Mouse (Mus musculus) adipocyte (in vitro differentiated cells): ENCODE results near the gene Slc22a15.

Experiments used
- DNase-seq: peaks from one replicate; pipeline ENCODE4 v3.0.0-alpha.2; 2016; ENCODE audit warnings: low spot score

The Slc22a15 gene

GRCm38 (mm10) chr3:101916525-101916924 lies 7.7 kb downstream of the Slc22a15 start:
- DNase-seq: no peak

- no peak for DNase-seq
These were observed 9.0 kb downstream of the Slc22a15 start for GRCm38 (mm10) chr3:101915048-101915801.

DNA sequence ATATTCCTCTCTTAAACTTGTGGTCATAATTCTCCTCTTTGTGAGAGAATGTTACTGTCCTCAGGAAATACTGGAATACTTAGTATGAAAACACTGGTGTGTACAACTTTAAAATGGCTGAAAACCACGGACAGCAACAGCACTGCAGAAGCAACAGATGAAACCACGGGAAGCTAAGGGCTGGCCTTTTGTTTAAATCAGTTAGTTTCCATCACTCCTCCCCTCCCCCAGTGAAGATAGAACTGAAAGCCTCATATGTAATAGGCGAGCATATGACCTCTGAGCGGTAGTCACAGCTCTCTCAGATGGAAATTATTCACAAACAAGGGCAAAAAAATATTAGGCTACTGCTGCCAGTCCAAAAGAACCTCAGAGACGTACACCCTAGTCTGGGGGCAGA lies 10.0 kb downstream of the Slc22a15 start:
- DNase-seq: no peak

DNA sequence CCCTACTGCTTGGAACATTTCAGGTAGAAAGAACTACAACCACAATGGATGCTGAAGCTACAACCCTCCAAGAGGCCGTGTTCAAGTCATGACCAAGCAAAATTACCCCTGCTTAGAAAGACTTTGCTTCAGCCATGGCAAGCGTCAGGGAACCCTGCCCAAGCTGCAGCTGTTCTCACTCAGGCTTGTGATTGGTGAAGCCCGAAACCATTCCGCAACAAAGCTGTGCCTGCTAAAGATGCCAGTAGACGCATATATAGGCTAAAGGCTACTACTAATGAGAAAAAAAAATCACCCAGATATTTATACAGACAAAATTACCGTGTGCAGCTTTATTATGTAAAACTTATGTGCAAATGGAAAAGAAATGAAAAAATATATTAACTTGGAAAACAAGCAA lies 12.2 kb downstream of the Slc22a15 start:
- DNase-seq: no peak

GRCm38 (mm10) chr3:101907049-101907448 lies 17.2 kb downstream of the Slc22a15 start:
- no peak for DNase-seq

- no peak for DNase-seq
These were observed 19.5 kb downstream of the Slc22a15 start for GRCm38 (mm10) chr3:101904776-101905175.

DNA sequence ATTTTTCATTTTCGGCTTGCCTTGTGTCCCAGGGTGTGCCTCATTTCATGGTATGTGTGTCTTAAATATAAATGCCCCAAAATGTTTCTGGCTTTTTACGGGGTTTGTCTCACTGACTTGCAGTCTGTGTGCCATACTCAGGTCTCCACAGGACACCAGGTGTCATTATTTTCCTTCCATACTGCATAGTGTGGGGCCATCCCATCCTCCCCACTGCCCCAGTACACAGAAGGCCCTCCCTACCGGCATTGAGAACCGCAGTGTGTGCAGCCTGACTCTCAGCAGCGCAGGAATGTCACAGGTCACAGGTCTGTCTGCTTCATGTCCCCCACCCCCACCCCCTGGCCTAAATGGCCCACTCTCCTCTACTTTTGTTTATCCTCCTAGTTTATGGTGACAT lies 21.2 kb downstream of the Slc22a15 start:
- DNase-seq: no peak

GRCm38 (mm10) chr3:101902344-101902743 lies 21.9 kb downstream of the Slc22a15 start:
- no peak for DNase-seq

- DNase-seq: no peak
These were observed 26.8 kb downstream of the Slc22a15 start for GRCm38 (mm10) chr3:101897377-101897974.

DNA sequence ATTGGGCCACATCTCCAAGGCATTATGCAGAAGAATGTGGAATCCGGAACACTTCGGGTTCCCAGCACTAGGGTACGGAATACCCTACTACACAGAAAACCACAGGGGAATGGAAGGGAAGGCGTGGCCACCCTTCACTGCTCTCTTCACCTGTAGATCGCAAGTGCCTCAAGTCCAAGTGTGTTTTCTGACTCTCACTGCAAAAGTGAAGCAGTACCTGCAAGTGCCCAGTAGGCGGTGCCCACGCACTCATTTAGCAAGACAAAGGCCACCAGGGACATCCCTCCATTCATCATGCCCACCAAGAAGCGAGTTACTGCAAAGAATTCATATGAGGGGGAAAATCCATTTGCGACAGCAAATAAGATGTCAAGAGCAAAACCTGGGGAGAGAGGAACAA lies 27.4 kb downstream of the Slc22a15 start:
- DNase-seq: peak; percentile 71

DNA sequence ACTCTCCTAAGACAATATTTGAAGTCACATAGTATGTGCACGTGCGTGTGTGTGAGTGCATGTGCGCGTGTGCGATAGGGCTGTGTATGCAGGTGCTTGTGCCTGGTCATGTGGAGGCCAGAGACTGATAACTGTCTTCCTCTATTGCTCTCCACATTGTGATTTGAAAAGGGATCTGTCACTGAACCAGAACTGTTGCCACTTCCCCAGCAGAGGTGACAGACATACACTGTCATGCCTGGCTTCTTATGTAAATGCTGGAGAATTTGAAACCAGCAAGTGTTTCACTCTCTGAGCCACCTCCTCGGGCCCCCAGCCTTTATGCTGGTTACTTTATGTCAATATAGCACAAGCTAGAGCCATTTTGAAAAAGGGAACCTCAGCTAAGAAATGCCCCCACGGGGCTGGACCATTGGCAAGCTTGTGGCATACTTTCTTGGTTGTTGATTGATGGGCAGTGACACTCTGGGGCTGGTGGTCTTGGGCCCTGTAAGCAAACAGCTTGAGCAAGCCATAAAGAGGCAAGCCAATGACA lies 28.8 kb downstream of the Slc22a15 start:
- DNase-seq: no peak

GRCm38 (mm10) chr3:101885591-101885990 lies 38.7 kb downstream of the Slc22a15 start:
- no peak for DNase-seq

- DNase-seq: no peak
These were observed 39.2 kb downstream of the Slc22a15 start for GRCm38 (mm10) chr3:101885041-101885440.

DNA sequence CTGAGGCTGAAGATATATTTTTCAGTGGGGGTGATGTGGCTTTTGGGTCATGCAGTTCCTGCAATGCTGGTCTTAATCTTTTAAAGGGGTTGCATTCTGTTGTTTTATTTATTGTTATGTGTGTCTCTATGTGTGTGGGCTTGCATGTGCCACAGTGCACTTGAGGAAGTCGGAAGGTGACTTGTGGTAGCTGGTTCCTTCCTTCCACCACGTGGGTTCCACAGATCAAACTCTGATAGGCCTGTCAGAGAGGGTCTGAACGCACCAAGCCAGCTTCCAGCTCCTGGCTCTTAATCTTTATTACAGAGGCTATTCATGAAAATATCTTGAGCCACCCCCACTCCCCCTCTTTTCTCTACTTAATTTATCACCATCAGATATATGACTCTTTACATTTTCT lies 40.4 kb downstream of the Slc22a15 start:
- DNase-seq: no peak

- DNase-seq: no peak
These were observed 42.5 kb downstream of the Slc22a15 start for GRCm38 (mm10) chr3:101881721-101882120.

DNA sequence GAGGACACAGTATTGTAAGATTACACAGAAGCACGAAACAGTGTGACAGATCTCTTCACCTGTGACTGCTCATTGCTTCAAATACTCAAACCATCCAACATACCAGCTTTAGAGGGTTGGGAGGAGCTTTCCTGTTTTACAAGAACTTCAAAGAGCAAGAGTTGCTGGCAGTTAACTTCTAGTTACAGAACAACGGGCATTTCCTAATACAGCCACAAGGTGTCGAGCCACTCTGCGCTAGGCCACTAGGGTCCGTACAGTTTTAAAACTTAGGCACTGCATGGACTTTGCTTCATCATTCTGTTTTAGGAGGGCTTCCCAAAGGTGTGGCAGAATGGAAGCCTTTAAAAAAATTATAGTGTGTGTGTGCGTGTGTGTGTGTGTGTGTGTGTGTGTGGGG lies 43.4 kb downstream of the Slc22a15 start:
- DNase-seq: no peak

GRCm38 (mm10) chr3:101878136-101878535 lies 46.1 kb downstream of the Slc22a15 start:
- no peak for DNase-seq

- DNase-seq: peak; percentile 3
These were observed 47.6 kb downstream of the Slc22a15 start for GRCm38 (mm10) chr3:101876459-101877285.

DNA sequence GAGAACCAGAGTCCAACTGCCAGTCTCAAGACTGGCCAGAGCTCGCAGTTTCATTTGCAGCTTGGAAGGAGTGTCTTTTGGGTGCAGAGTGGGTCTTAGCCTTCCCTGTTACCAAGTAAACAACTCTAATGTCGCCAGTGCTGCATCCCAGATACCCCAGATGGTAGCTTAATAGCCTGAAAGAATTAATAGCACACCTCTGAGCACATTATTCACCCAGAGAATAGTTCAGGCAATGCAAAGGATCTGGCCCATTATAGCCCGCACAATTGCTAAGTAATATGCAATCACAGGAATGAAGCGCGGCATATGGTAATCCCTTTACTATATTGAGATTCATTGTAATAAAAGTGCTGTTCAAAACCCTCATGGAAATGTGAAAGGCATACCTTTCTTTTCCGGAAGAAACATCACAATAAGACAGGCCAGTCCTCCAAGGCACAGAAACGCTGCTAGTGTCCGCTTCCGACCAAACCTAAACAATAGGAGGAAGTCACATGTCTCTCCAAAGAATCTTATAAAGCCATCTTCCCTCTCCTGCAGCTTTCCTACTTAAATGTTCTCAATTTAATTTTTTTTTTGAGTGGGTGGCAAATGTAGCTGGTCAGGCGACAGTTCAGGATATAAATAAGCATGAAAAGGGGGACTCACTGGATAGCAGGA lies 48.9 kb downstream of the Slc22a15 start:
- DNase-seq: no peak

DNA sequence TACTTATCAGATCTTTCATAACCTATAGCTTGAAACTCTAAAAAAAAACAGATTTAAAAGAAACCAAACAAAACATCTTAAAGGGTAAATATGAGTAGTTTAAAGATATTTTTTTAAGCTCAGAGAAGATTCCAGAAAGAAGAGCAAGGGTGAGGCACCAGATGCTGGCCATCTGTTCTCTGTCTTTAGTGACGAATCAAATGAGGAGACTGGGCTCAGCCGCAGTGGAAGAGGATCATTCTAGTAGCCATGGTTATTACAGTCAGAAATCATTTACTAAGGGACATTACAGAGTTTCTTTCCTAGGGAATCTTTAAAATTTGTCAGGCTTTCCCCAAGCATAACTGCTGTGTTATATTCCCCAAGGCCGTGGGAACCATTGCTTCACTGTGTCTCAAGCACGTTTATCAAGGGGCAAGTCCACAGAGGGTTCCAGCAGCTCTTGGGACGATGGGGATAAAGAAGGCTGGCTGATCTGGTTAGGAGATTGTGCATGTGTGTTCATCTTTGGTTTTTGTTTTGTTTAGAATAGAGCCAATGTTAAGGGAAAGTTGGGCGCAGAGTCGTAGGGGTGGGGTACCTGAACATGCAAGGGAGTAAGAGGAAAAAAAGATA lies 51.1 kb downstream of the Slc22a15 start:
- DNase-seq: no peak

DNA sequence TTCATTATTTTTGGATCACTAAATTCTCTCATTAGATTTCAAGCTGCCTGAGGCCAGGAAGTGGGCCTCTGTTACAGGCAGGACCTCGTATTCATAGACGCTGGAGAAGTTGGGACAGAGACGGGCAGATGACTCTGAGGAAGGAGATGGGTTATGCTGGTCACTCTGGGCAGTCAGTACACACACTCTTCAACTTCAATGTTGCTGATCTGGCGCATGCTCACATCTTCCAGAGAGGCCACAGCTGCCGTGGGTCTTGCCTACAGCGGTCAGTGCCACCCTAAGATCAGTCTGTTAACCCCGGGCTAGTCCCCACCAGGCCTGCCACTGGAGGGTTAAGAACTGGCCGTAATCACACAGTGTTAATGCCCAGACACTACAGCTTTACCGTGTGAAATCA lies 52.3 kb downstream of the Slc22a15 start:
- DNase-seq: no peak

- DNase-seq: no peak
These were observed 57.2 kb downstream of the Slc22a15 start for GRCm38 (mm10) chr3:101867001-101867421.
